In genomic region chr7:55229407-55229806, GRCm38 (mm10) we compare ENCODE assay signal across 29 mouse cellular contexts.
"Had no signal": no experiment of that assay in that cellular context is flagged by ENCODE, and none has a peak within 500 bp of the region (broad histone marks: within the 10 kb centered on the region; RNA-seq: fewer than 3 reads in every experiment).

No protein-coding gene starts in this region.

- H3K4me1 ChIP-seq: limb, embryonic 10.5 days; limb, embryonic 12.5 days; limb, embryonic 13.5 days; limb, embryonic 15.5 days; liver, embryonic 12.5 days; liver, embryonic 13.5 days; liver, embryonic 15.5 days; megakaryocyte, embryonic 14.5 days; midbrain, embryonic 10.5 days; midbrain, embryonic 12.5 days; midbrain, embryonic 13.5 days; midbrain, embryonic 15.5 days; neural tube, embryonic 12.5 days had no signal

- H3K4me3 ChIP-seq: left cerebral cortex, adult 2 months; limb, embryonic 10.5 days; limb, embryonic 12.5 days; limb, embryonic 13.5 days; limb, embryonic 15.5 days; liver, embryonic 12.5 days; liver, embryonic 13.5 days; liver, embryonic 15.5 days; megakaryocyte, embryonic 14.5 days; midbrain, embryonic 10.5 days; midbrain, embryonic 12.5 days; midbrain, embryonic 13.5 days; midbrain, embryonic 15.5 days; myocyte; neural tube, embryonic 12.5 days had no signal

- DNase-seq: left cerebral cortex, postnatal 4 days; liver; liver, embryonic 13.5 days; liver, postnatal 0 days; lung, adult 18-20 months; lung, adult 2 months; lung, postnatal 10 days; lung, postnatal 14 days; lung, postnatal 36 days; midbrain, embryonic 14.5 days had no signal

- H3K4me2 ChIP-seq: limb, embryonic 12.5 days; limb, embryonic 13.5 days; limb, embryonic 15.5 days; liver, embryonic 11.5 days; liver, embryonic 12.5 days; liver, embryonic 13.5 days; liver, embryonic 15.5 days; midbrain, embryonic 11.5 days; midbrain, embryonic 12.5 days; midbrain, embryonic 13.5 days; midbrain, embryonic 15.5 days; neural tube, embryonic 12.5 days had no signal

- ATAC-seq: liver, embryonic 12.5 days; liver, postnatal 0 days; midbrain, embryonic 13.5 days; midbrain, embryonic 15.5 days; midbrain, embryonic 16.5 days had no signal

- H3K9me3 ChIP-seq: limb, embryonic 10.5 days; limb, embryonic 12.5 days; limb, embryonic 13.5 days; limb, embryonic 15.5 days; liver, embryonic 12.5 days; liver, embryonic 13.5 days; liver, embryonic 15.5 days; megakaryocyte, embryonic 14.5 days; midbrain, embryonic 10.5 days; midbrain, embryonic 12.5 days; midbrain, embryonic 13.5 days; midbrain, embryonic 15.5 days; neural tube, embryonic 12.5 days had no signal

- H3K9ac ChIP-seq: limb, embryonic 12.5 days; limb, embryonic 13.5 days; limb, embryonic 15.5 days; liver, embryonic 12.5 days; liver, embryonic 13.5 days; liver, embryonic 14.5 days; liver, embryonic 15.5 days; liver, postnatal 0 days; midbrain, embryonic 12.5 days; midbrain, embryonic 13.5 days; midbrain, embryonic 15.5 days; neural tube, embryonic 12.5 days had no signal

- H3K27ac ChIP-seq: left cerebral cortex, adult 2 months; limb, embryonic 10.5 days; limb, embryonic 12.5 days; limb, embryonic 13.5 days; limb, embryonic 15.5 days; liver, embryonic 12.5 days; liver, embryonic 13.5 days; liver, embryonic 14.5 days; liver, embryonic 15.5 days; macrophage; midbrain, embryonic 10.5 days; midbrain, embryonic 12.5 days; midbrain, embryonic 13.5 days; midbrain, embryonic 15.5 days; neural tube, embryonic 12.5 days had no signal

- H3K27me3 ChIP-seq: limb, embryonic 12.5 days; limb, embryonic 13.5 days; limb, embryonic 15.5 days; liver, embryonic 12.5 days; liver, embryonic 13.5 days; liver, embryonic 15.5 days; megakaryocyte, embryonic 14.5 days; midbrain, embryonic 12.5 days; midbrain, embryonic 13.5 days; midbrain, embryonic 15.5 days; neural tube, embryonic 12.5 days had no signal

- H3K36me3 ChIP-seq: limb, embryonic 10.5 days; limb, embryonic 12.5 days; limb, embryonic 13.5 days; limb, embryonic 15.5 days; liver, embryonic 12.5 days; liver, embryonic 13.5 days; liver, embryonic 15.5 days; midbrain, embryonic 10.5 days; midbrain, embryonic 12.5 days; midbrain, embryonic 13.5 days; midbrain, embryonic 15.5 days; neural tube, embryonic 12.5 days had no signal
